Mouse (Mus musculus): Measurements from ENCODE around the gene Wsb2.

- TF ChIP-seq FLI1 (IDR thresholded peaks at IDR 0.05; ENCODE audit: low read length) (no peak), GATA1 (IDR thresholded peaks at IDR 0.05; ENCODE audit: borderline replicate concordance, low read length) (no peak)
These were observed 4.5 kb downstream of the Wsb2 start for GRCm38 (mm10) chr5:117361590-117361989.

Data from megakaryocyte, embryonic 14.5 days (primary cell).